Mouse (Mus musculus) heart, adult 11 months (tissue): ENCODE results near the gene Smad9.

ENCODE experiments used
- DNase-seq: peaks from one replicate; pipeline ENCODE4 v3.0.0; 2022

The Smad9 gene

DNA sequence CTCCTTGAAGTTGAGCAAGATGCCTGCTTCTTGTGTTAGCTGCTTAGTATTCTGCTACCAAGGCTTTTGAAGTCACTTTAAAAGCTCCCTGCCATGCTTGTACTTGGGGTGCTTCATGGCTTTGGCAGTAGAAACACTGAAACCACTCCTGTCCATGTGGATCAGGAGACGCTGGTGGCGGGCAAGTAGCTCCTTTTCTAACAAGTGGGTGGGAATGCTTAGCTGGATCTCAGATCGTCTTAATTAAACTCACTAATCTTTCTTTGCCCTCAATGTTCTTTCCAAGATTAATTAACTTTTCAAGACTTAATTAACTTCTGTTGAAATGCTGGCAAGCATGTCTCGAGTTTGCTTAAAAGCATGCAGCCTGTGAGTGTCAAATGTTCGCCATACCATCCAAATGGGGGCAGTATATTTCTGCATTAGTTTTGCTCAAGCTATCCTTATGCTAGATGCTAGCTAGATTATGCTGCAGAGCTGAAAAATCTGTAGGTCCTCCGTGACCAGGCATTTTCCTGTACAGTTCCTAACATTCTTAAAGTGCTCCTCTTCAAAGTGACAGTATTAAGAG, 58.1 kb downstream of the Smad9 start:
- peak; percentile 14 for DNase-seq

GRCm38 (mm10) chr3:54814622-54815021, 59.2 kb downstream of the Smad9 start:
- peak; percentile 77 for DNase-seq

DNA sequence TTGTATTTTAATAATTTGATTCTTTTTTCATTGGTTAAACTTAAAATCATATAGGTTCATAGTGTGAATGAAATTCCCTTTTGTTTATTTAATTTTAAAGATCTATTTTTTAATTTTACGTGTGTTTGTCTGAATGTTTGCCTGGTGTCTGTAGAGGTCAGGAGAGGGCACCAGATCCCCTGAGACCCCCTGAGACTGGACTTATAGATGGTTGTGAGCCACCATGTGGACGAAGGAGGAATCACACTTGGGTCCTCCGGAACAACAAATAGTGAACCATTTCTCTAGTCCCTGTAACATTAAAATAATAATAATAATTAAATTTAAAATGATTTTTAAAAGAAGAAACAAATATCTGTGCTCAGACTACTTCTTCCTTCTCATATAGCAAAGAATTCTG, 59.9 kb downstream of the Smad9 start:
- peak; percentile 91 for DNase-seq

DNA sequence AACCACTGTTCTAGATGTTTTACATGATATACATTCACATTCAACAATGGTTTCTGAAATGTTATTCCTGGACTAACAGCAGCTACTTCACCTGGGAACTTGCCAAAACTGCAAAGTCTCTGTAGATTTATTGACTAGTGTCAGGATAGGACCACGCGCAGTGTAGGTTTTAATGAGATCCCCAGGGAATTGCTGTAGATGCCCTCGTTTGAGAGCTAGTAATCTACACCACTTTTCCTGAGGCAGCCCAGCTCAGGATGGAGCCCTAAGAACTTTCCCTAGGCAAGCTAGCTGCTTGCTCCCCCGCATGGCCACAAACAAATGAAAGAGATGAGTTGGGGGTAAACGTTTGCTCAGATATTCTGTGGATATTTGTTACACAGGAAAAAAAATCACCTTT, 67.1 kb downstream of the Smad9 start:
- peak; percentile 60 for DNase-seq

DNA sequence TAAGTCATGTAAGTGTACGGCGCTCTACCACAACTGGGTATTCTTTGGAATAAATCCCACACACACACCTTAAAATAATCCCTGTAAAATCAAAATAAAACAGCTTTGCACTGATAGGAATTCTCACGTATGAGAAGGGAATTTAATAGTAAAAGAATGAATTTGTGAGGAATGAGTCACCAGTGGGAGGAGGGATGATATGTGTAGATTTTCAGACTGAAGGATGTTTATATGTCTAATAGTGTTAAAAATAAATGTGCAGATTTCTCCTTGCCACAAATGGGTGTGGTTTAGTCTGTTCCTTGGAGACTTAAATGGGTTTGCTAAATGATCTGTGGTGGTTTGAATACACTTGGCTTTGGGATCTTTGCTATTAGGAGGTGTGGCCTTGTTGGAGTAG, 77.1 kb downstream of the Smad9 start:
- no peak for DNase-seq

DNA sequence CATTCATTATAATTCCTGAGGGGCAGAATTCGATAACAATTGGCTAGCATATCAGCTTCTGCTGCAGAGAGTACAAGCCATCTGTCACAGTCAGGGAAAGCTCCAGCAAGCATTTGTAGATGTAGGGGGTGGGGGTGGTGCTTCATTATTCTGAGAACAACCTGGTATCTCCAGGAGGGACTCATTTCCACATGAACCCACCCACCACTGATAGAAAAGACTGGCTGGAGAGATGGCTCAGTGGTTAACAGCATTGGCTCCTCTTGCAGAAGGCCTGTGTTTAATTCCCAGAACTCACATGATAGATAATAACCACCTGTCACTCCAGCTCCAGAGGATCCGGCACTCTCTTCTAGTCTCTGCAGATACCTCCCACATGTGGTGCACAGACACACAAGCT, 80.0 kb downstream of the Smad9 start:
- peak; percentile 28 for DNase-seq
